In genomic region chr2:163054891-163055494, GRCm38 (mm10) we compare ENCODE assay signal across 7 mouse cellular contexts. TPM values are rescaled to one million over a fixed set of nuclear protein-coding genes. Genes with fewer than 3 reads are reported as not detected.
A peak's percentile ranks its signal among the peaks of the same experiment; 100 is the strongest.
DNase-seq lines count a peak whose midpoint lies in the region; ATAC-seq and TF ChIP-seq lines count a peak whose summit lies in the region.

No protein-coding gene starts in this region.

- H3K27me3 ChIP-seq in thymus, adult 2 months (ENCODE audit: control insufficient read depth, insufficient read depth, low read length): no peaks in the 10 kb centered on the region
- H3K27me3 ChIP-seq in stomach, embryonic 14.5 days (ENCODE audit: control insufficient read depth, insufficient read depth, low read length): no peaks in the 10 kb centered on the region

- no peak for TF ChIP-seq POLR2A in thymus, adult 2 months (IDR thresholded peaks at IDR 0.05; ENCODE audit: control insufficient read depth, extremely low read depth, insufficient read depth, low read length, poor library complexity)

- DNase-seq in thymus, adult 2 months: no peak
- no peak for DNase-seq in thymus, postnatal 25 days
- DNase-seq in heart, postnatal 10 days: peak; percentile 13 to 27
- no peak for DNase-seq in gastrocnemius, postnatal 36 days

- H3K79me2 ChIP-seq in macrophage (ENCODE audit: inconsistent target): peaks cover 45% of the 10 kb centered on the region

- WGBS in thymus, adult 2 months: under 1% methylated on average over 35 of the region's 38 CpGs
- 2% methylated on average over 36 of the region's 38 CpGs for WGBS in macrophage (ENCODE audit: missing documents)
- under 1% methylated on average over 37 of the region's 38 CpGs for WGBS in stomach, embryonic 14.5 days

- peak overlapping the region; percentile 57 for H3K4me3 ChIP-seq in thymus, adult 2 months (ENCODE audit: control insufficient read depth, insufficient read depth, low read length)
- peak overlapping the region; percentile 58 for H3K4me3 ChIP-seq in macrophage (ENCODE audit: inconsistent target)
- peak overlapping the region; percentile 66 for H3K4me3 ChIP-seq in stomach, embryonic 14.5 days (ENCODE audit: low read depth, low read length)

- H3K27ac ChIP-seq in thymus, adult 2 months (ENCODE audit: control insufficient read depth, insufficient read depth, low read length): no peak overlapping the region
- no peak overlapping the region for H3K27ac ChIP-seq in macrophage
- no peak overlapping the region for H3K27ac ChIP-seq in stomach, embryonic 14.5 days (ENCODE audit: low read length)

- H3K4me1 ChIP-seq in thymus, adult 2 months (replicated peaks; ENCODE audit: control insufficient read depth, insufficient read depth, low read length): peaks cover 17% of the 10 kb centered on the region
- H3K4me1 ChIP-seq in stomach, embryonic 14.5 days (ENCODE audit: control insufficient read depth, insufficient read depth, low read length): peaks cover 11% of the 10 kb centered on the region

- H3K9ac ChIP-seq in stomach, embryonic 14.5 days (replicated peaks; ENCODE audit: low read depth, low read length): peak overlapping the region; percentile 57

- no peak for TF ChIP-seq CTCF in thymus, adult 2 months (IDR thresholded peaks at IDR 0.05; ENCODE audit: borderline replicate concordance, control insufficient read depth, extremely low read depth, insufficient read depth, low read length, poor library complexity)

- intact Hi-C loops in heart, postnatal 10 days (cut with DNase I): loop anchor here (5.0 kb wide), 1 partner anchor 347 kb away; no protein-coding TSS in a partner anchor
- intact Hi-C loops in gastrocnemius, postnatal 36 days (cut with DNase I): no loop called here

- H3K9me3 ChIP-seq in stomach, embryonic 14.5 days (ENCODE audit: control insufficient read depth, low read depth, low read length): no peaks in the 10 kb centered on the region

- peak; percentile 13 for ATAC-seq in common myeloid progenitor, adult 5-6 weeks (replicated peaks; ENCODE audit: low read depth, poor library complexity, severe bottlenecking)
- no peak for ATAC-seq in stomach, embryonic 14.5 days (ENCODE audit: insufficient number of reproducible peaks, insufficient read depth, low FRiP score, low read depth)

- H3K36me3 ChIP-seq in thymus, adult 2 months (ENCODE audit: control insufficient read depth, insufficient read depth, low read length): no peaks in the 10 kb centered on the region
- H3K36me3 ChIP-seq in macrophage (ENCODE audit: inconsistent target): no peaks in the 10 kb centered on the region
- no peaks in the 10 kb centered on the region for H3K36me3 ChIP-seq in stomach, embryonic 14.5 days (ENCODE audit: control insufficient read depth, insufficient read depth, low read length)

- peak overlapping the region; percentile 97 for H3K4me2 ChIP-seq in stomach, embryonic 14.5 days (replicated peaks; ENCODE audit: low read depth, low read length)

RNA-seq across cellular contexts. Expression of gene Mybl2, which starts 0.5 kb away (rescaled TPM):
- polyA plus RNA-seq in thymus, adult 2 months (2012; rRNA removed): 29.8 and 44.7 TPM in 2 replicates
- 18.8 and 25.9 TPM in 2 replicates for total RNA-seq in common myeloid progenitor, adult 5-6 weeks (2017)
- total RNA-seq in heart, postnatal 10 days (2021): 1 to 10 TPM; 4.6 to 5.4 TPM
- 10 to 100 TPM in 17 of 26 experiments, 1 to 10 TPM in 9; 3.3 to 21.6 (median 11.4) TPM for total RNA-seq in macrophage (2018; cell fraction: chromatin; rRNA removed)
- total RNA-seq in macrophage (2018; cell fraction: cytosol; rRNA removed): 1 to 10 TPM in 5 of 26 experiments, under 1 TPM in 21; 0.32 to 1.6 (median 0.72) TPM
- total RNA-seq in macrophage (2018; cell fraction: nucleus; rRNA removed): 10 to 100 TPM in 1 of 26 experiments, 1 to 10 TPM in 25; 1.1 to 27.3 (median 4.4) TPM
- polyA plus RNA-seq in macrophage (2018): 0.27 to 8.1 TPM (median 1.8 TPM) in 3 replicates
- 20.1 and 22.4 TPM in 2 replicates for polyA plus RNA-seq in stomach, embryonic 14.5 days (2014; fragmentation: Nextera tagmentation; extraction: Ambion mirVana)
- total RNA-seq in gastrocnemius, postnatal 36 days (2021): under 1 TPM; 0.32 to 0.66 TPM

RNA-seq across cellular contexts. Expression of gene Gtsf1l, which starts 32.7 kb away (rescaled TPM):
- polyA plus RNA-seq in thymus, adult 2 months (2012; rRNA removed): not detected in 2 replicates
- not detected in 2 replicates for total RNA-seq in common myeloid progenitor, adult 5-6 weeks (2017)
- not detected for total RNA-seq in heart, postnatal 10 days (2021)
- not detected for total RNA-seq in macrophage (2018; cell fraction: chromatin; rRNA removed)
- total RNA-seq in macrophage (2018; cell fraction: cytosol; rRNA removed): not detected
- total RNA-seq in macrophage (2018; cell fraction: nucleus; rRNA removed): not detected
- polyA plus RNA-seq in macrophage (2018): not detected in 3 replicates
- polyA plus RNA-seq in stomach, embryonic 14.5 days (2014; fragmentation: Nextera tagmentation; extraction: Ambion mirVana): not detected in 2 replicates
- total RNA-seq in gastrocnemius, postnatal 36 days (2021): not detected

RNA-seq across cellular contexts. Expression of gene Ift52, which starts 37.8 kb away (rescaled TPM):
- 27.2 and 28.9 TPM in 2 replicates for polyA plus RNA-seq in thymus, adult 2 months (2012; rRNA removed)
- 24.3 and 29.8 TPM in 2 replicates for total RNA-seq in common myeloid progenitor, adult 5-6 weeks (2017)
- total RNA-seq in heart, postnatal 10 days (2021): 10 to 100 TPM; 25.6 to 27.1 TPM
- total RNA-seq in macrophage (2018; cell fraction: chromatin; rRNA removed): 10 to 100 TPM; 25.4 to 81.8 (median 53.3) TPM
- total RNA-seq in macrophage (2018; cell fraction: cytosol; rRNA removed): 10 to 100 TPM; 24.8 to 39.9 (median 35.1) TPM
- 10 to 100 TPM; 18.6 to 76.1 (median 31.0) TPM for total RNA-seq in macrophage (2018; cell fraction: nucleus; rRNA removed)
- polyA plus RNA-seq in macrophage (2018): 34.6 to 62.0 TPM (median 34.9 TPM) in 3 replicates
- 50.7 and 53.5 TPM in 2 replicates for polyA plus RNA-seq in stomach, embryonic 14.5 days (2014; fragmentation: Nextera tagmentation; extraction: Ambion mirVana)
- total RNA-seq in gastrocnemius, postnatal 36 days (2021): 10 to 100 TPM; 13.2 to 13.4 TPM

Comparison
In these comparisons a context has a peak if more than half of its experiments do, and no peak if none do; other contexts are left out.
1. DNase-seq: peak in heart, postnatal 10 days (2 of 2); none in thymus, adult 2 months (single experiment), thymus, postnatal 25 days (single experiment) and gastrocnemius, postnatal 36 days (0 of 2).
2. Peak in every context shown above with its lines, with median percentiles within 50 percentile points of each other: H3K4me3 ChIP-seq.